Mouse (Mus musculus): ENCODE data around the gene Mxd4. TPM values are rescaled to one million over a fixed set of nuclear protein-coding genes. Genes with fewer than 3 reads are reported as not detected.

Mxd4 gene
- polyA plus RNA-seq, 1 experiment = 78.7 TPM

DNA sequence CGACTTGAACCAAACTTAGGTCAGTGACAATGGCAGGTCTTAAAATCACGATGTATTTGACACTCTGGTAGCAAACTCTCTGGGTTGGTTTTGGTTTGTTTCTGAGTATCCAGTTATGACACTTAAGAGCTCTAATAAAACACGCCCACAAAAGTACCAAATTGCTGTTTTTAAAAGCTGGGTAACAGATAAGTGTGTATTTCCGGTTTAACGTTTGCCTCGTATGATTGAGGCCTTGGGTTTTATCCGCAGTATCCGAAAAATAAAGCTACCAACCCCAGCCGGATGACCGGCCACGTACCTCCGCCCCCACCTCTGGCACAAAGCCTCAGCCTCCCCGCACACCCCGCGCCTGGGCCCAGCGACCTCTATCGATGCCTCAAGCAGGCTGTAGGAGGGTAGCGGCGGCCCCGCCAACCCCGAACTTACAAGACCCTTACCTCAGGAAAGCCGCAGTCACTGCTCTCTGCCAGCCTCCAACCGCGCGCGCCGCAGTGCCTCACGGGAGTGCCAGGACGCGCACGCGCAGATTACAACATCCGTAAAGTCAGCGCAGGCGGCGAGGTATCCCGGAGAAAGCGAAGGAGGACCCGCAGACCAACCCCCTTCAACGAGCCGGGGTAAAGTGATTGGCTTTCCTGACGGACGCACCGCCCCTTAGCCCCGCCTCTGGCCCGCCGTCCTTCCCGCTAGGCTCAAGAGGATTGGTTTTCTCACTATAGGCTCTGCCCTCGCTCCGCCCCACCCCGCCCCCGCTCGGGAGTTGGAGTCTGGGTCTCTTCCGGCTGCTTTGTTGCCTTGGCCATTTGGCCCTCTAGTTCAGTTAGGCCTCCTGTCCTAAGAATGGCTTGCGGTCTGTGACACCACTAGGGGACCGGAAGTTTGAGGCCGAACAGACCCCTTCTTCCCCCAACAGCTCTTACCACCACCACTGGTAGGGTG is 18.3 kb downstream of the Mxd4 start, which contains the start of the genes Poln and Haus3:
Gene Poln (minus strand): TSS at position 499 of the 942 bp plus-strand sequence.
Gene Haus3 (minus strand): TSS at position 578 of the 942 bp plus-strand sequence.
- peak; percentile 89 for DNase-seq (ENCODE audit: low spot score)

DNA sequence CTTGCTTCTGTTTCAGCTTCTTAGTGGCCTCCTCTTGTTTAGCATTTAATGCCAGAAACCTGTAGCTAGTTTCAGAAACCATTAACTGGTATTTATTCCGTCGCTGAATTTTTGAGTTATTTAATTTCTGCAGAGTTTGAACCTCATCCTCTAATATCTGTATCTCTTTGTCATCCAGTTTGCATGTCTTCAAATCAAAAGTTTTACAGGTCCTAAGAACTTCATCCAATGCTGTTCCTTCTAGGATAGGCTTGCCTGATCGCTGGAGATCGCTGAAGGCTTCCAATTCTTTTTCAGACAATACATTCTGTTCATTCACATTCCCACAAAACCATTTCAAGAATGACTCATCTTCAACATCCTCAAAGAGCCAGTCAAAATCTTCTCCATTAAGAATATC is 19.7 kb downstream of the Mxd4 start:
- no peak for DNase-seq (ENCODE audit: low spot score)

- DNase-seq (ENCODE audit: low spot score) = no peak
Observed at GRCm38 (mm10) chr5:34165793-34166192, 21.7 kb downstream of the Mxd4 start.

DNA sequence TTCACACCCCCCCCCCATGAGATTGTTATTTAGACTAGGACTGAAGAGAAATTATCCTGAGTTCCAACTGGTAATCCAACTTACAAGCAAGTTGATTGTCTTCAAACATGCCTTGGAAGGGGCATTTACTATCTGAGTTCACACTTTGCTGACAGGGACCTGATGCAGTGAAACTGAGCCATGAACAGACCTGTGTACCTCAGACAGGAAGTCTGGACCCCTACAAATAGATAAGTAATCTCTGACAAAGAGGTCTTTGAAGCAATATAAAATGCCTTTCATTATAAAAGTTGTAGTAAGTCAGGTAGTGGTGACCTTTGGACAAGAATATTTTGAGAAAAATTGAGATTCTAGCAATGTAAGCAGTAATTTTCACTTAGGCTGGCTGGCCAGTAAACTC is 39.0 kb downstream of the Mxd4 start:
- DNase-seq (ENCODE audit: low spot score) = no peak

DNA sequence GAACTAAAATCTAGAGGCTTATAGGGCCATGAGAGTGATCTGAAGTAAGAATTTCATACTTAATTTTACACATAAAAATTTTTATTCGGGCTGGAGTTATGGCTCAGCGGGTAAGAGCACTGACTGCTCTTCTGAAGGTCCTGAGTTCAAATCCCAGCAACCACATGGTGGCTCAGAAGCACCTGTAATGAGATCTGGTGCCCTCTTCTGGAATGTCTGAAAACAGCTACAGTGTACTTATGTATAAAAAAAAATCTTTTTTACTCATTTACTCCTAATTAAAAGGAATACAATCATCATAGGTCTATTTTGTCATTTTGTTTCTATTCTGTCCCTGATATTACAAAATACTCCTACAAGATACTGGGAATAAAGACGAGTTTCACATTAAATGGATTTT is 40.0 kb downstream of the Mxd4 start:
- no peak for DNase-seq (ENCODE audit: low spot score)

DNA sequence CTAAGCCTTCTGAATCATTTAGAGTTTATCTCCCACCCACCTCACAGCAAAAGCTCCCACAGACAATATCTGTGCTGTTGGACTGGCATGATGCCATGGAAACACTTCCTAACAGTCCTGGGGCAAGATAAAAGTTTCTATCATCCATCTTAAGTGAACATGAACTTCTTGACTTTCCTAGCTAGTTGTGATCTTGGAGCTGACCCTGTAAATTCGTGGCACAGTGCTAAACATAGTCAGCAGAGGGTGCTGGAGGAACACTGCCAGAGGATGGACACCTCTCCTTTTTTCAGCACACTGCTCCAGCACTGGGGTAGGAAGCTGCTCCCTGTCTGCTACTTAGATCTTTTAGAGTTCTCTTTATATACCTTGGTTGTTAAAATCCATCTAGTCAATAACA is 47.8 kb downstream of the Mxd4 start:
- no peak for DNase-seq (ENCODE audit: low spot score)

- DNase-seq (ENCODE audit: low spot score) = no peak
Observed at GRCm38 (mm10) chr5:34132731-34133130, 54.8 kb downstream of the Mxd4 start.

DNA sequence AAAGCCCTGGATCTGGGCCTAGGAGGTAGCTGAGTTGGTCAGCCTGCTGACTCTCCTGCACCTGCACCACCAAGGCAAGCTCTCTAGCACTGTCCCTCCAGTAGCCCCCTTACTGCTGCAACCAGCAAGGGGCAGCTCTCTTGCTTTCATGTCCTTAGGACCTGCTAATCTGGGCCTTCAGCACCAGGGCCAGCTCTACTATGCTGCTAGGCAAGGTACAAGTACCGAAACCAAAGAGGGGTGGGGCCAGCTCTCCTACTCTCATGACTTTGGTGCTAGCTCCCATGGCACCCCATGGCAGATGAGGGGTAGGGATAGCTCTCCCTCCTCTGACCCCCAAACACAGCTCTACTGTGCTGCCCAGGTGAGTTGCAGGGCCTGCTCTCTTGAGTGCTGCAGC is 63.4 kb downstream of the Mxd4 start:
- no peak for DNase-seq (ENCODE audit: low spot score)

Other genes starting within 250 kb of the Mxd4 start
- 8.4 and 8.5 TPM in 2 replicates for gene Gm1673, start 204.3 kb downstream of the Mxd4 start, polyA plus RNA-seq (2012; rRNA removed)
- 1.2 and 1.5 TPM in 2 replicates for gene Nat8l, start 191.7 kb downstream of the Mxd4 start, polyA plus RNA-seq (2012; rRNA removed)
- gene Poln, start 18.3 kb downstream of the Mxd4 start, polyA plus RNA-seq (2012; rRNA removed) = 0.19 and 0.46 TPM in 2 replicates
- gene Haus3, start 18.2 kb downstream of the Mxd4 start, polyA plus RNA-seq (2012; rRNA removed) = 5.3 and 6.1 TPM in 2 replicates
- gene Zfyve28, start 100.7 kb upstream of the Mxd4 start, polyA plus RNA-seq (2012; rRNA removed) = 3.8 and 4.1 TPM in 2 replicates
- 0.07 and 0.28 TPM in 2 replicates for gene Cfap99, start 100.9 kb upstream of the Mxd4 start, polyA plus RNA-seq (2012; rRNA removed)
- gene Rnf4, start 148.6 kb upstream of the Mxd4 start, polyA plus RNA-seq (2012; rRNA removed) = 95.1 and 121 TPM in 2 replicates
- gene Fam193a, start 182.2 kb upstream of the Mxd4 start, polyA plus RNA-seq (2012; rRNA removed) = 17.1 and 21.2 TPM in 2 replicates